Mouse (Mus musculus) brain, embryonic 14.5 days (tissue): ENCODE results near the gene Nolc1.

Experiments used
- CTCF ChIP-seq: fragments of 200-500 bp; IDR thresholded peaks from 2 replicates; pipeline ENCODE4 v1.5.1; 2012; ENCODE audit warnings: inconsistent platforms, mild to moderate bottlenecking, moderate library complexity, borderline replicate concordance; ENCODE audit not compliant: insufficient read depth, insufficient read length; ENCODE audit errors: extremely low read depth
- POLR2A ChIP-seq: fragments of 200-500 bp; IDR thresholded peaks from 2 replicates; pipeline ENCODE4 v1.6.1; 2012; ENCODE audit warnings: mild to moderate bottlenecking, inconsistent platforms, borderline replicate concordance; ENCODE audit not compliant: poor library complexity, insufficient read depth, insufficient read length, severe bottlenecking; ENCODE audit errors: extremely low read depth

DNA sequence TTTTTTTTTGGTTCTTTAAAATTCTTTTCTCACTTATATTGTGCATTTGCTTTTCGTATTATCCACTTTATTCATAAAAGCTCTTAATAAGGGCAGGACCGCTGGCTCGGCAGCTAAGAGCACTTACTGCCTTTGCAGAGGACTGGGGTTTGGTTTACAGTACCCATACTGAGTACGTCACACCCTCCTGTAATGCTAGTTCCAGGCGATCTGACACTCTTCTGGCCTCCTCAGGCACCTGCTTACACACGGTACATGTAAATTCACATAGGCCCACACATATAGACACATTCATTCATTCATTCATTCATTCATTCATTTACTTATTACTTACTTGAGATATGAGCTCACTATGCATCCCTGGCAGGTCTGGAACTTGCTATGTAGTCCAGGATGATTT, 45.2 kb downstream of the Nolc1 start:
- TF ChIP-seq CTCF (no peak), POLR2A (no peak)
